11 mouse cellular contexts compared by ENCODE assay signal in the genomic region with DNA sequence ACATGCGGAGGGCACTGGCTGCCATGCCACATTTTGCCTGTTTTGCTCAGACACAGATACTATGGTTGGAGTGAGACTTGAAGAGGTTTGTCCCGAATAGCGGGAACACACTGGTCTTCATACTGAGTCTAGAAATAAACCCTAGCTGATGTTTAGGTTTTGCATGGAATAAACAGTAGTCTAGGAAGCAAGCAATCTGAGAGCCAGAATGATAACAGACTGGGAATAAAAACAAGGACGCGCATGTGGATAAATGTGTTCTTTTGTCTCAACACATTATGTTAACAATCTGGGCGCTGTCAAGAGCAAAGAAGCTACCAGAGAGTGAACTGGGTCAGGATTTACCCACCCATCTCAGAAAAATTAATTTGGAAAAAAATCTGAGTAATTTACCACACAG.
"Had no signal": no experiment of that assay in that cellular context is flagged by ENCODE, and none has a peak within 500 bp of the region (broad histone marks: within the 10 kb centered on the region; RNA-seq: fewer than 3 reads in every experiment).

No protein-coding gene starts in this region.

- H3K9ac ChIP-seq: limb, embryonic 13.5 days; liver, embryonic 14.5 days; lung, embryonic 14.5 days; midbrain, embryonic 15.5 days; neural tube, embryonic 12.5 days had no signal

- ATAC-seq: midbrain, embryonic 15.5 days had no signal

- DNase-seq: kidney, adult 9 months; kidney, postnatal 36 days; left cerebral cortex, postnatal 4 days; lung, embryonic 14.5 days; spleen, adult 18-20 months; thymus, adult 18-20 months; thymus, postnatal 14 days had no signal

- H3K27ac ChIP-seq: limb, embryonic 13.5 days; liver, embryonic 14.5 days; midbrain, embryonic 15.5 days; neural tube, embryonic 12.5 days had no signal

- H3K4me1 ChIP-seq: midbrain, embryonic 15.5 days had no signal

- H3K9me3 ChIP-seq: limb, embryonic 13.5 days; midbrain, embryonic 15.5 days; neural tube, embryonic 12.5 days had no signal

- H3K36me3 ChIP-seq: limb, embryonic 13.5 days; midbrain, embryonic 15.5 days; neural tube, embryonic 12.5 days had no signal

- H3K27me3 ChIP-seq: limb, embryonic 13.5 days; midbrain, embryonic 15.5 days; neural tube, embryonic 12.5 days had no signal

- H3K4me2 ChIP-seq: limb, embryonic 13.5 days; lung, embryonic 14.5 days; midbrain, embryonic 15.5 days; neural tube, embryonic 12.5 days had no signal

- H3K4me3 ChIP-seq: limb, embryonic 13.5 days; midbrain, embryonic 15.5 days; neural tube, embryonic 12.5 days had no signal
